Mouse (Mus musculus): Measurements from ENCODE around the gene Rnf7. TPM values are rescaled to one million over a fixed set of nuclear protein-coding genes. Genes with fewer than 3 reads are reported as not detected.

Gene Rnf7
- polyA plus RNA-seq, 1 experiment from 2014 or later, result 241 TPM

- ATAC-seq (ENCODE audit: insufficient number of reproducible peaks, insufficient read depth, low FRiP score, low TSS enrichment, low read depth), result peak; percentile 18; the same call in 1 of the 2 replicates
- no peaks in the 10 kb centered on the region for H3K36me3 ChIP-seq
Observed at GRCm38 (mm10) chr9:96438334-96438871, 40.1 kb downstream of the Rnf7 start.

GRCm38 (mm10) chr9:96437805-96438333 is 40.6 kb downstream of the Rnf7 start:
- peak overlapping the region; percentile 75 for H3K9ac ChIP-seq (replicated peaks)
- H3K9me3 ChIP-seq, result no peaks in the 10 kb centered on the region
- peak overlapping the region; percentile 46 for H3K4me3 ChIP-seq (replicated peaks)
- H3K27me3 ChIP-seq, result peaks cover 9% of the 10 kb centered on the region; the same call in 1 of the 2 replicates
- ATAC-seq (ENCODE audit: insufficient number of reproducible peaks, insufficient read depth, low FRiP score, low TSS enrichment, low read depth), result peak; percentile 34; the same call in 1 of the 2 replicates
- peak overlapping the region; percentile 67 for H3K27ac ChIP-seq
- H3K4me1 ChIP-seq (replicated peaks), result peaks cover 38% of the 10 kb centered on the region
- H3K4me2 ChIP-seq, result peak overlapping the region; percentile 86
- WGBS, result 1% methylated on average over 25 of the region's 25 CpGs
- no peaks in the 10 kb centered on the region for H3K36me3 ChIP-seq

More at GRCm38 (mm10) chr9:96438334-96438871, 40.1 kb downstream of the Rnf7 start:
- H3K27ac ChIP-seq, result peak overlapping the region; percentile 67; the same call in 1 of the 2 replicates
- H3K4me1 ChIP-seq (replicated peaks), result peaks cover 38% of the 10 kb centered on the region
- 3% methylated on average over 8 of the region's 8 CpGs for WGBS
- no peaks in the 10 kb centered on the region for H3K9me3 ChIP-seq
- H3K27me3 ChIP-seq, result peaks cover 10% of the 10 kb centered on the region; the same call in 1 of the 2 replicates
- H3K4me3 ChIP-seq (replicated peaks), result peak overlapping the region; percentile 46
- H3K9ac ChIP-seq (replicated peaks), result peak overlapping the region; percentile 75
- H3K4me2 ChIP-seq, result peak overlapping the region; percentile 86

- Histone ChIP-seq H3K36me3 (no peaks in the 10 kb centered on the region), H3K27me3 (peaks cover 9% of the 10 kb centered on the region; the same call in 1 of the 2 replicates), H3K4me3 (replicated peaks) (peak overlapping the region; percentile 46), H3K9ac (replicated peaks) (peak overlapping the region; percentile 75), H3K4me1 (replicated peaks) (peaks cover 38% of the 10 kb centered on the region), H3K9me3 (no peaks in the 10 kb centered on the region), H3K27ac (peak overlapping the region; percentile 67), H3K4me2 (peak overlapping the region; percentile 86)
- ATAC-seq (ENCODE audit: insufficient number of reproducible peaks, insufficient read depth, low FRiP score, low TSS enrichment, low read depth), result 0 out of 2 replicates have a peak, but pooled peaks have one; percentile 16
- 16% methylated on average over 28 of the region's 28 CpGs for WGBS
Observed at GRCm38 (mm10) chr9:96436901-96437804, 41.3 kb downstream of the Rnf7 start.

- Histone ChIP-seq H3K4me2 (no peak overlapping the region), H3K36me3 (no peaks in the 10 kb centered on the region), H3K9me3 (0 out of 2 replicates have a peak, but pooled peaks cover 6% of the 10 kb centered on the region), H3K9ac (replicated peaks) (no peak overlapping the region), H3K4me1 (replicated peaks) (peaks cover 31% of the 10 kb centered on the region), H3K27ac (no peak overlapping the region), H3K27me3 (peaks cover 5% of the 10 kb centered on the region; the same call in 1 of the 2 replicates), H3K4me3 (replicated peaks) (no peak overlapping the region)
- WGBS, result 88% methylated on average over 3 of the region's 3 CpGs
- ATAC-seq (ENCODE audit: insufficient number of reproducible peaks, insufficient read depth, low FRiP score, low TSS enrichment, low read depth), result no peak
Observed at GRCm38 (mm10) chr9:96432575-96432974, 45.9 kb downstream of the Rnf7 start.

- Histone ChIP-seq H3K36me3 (no peaks in the 10 kb centered on the region), H3K4me2 (no peak overlapping the region), H3K9me3 (0 out of 2 replicates have a peak, but pooled peaks cover 6% of the 10 kb centered on the region), H3K27me3 (no peaks in the 10 kb centered on the region), H3K4me3 (replicated peaks) (no peak overlapping the region), H3K4me1 (replicated peaks) (peaks cover 21% of the 10 kb centered on the region), H3K27ac (no peak overlapping the region), H3K9ac (replicated peaks) (no peak overlapping the region)
- WGBS, result 81% methylated on average over 3 of the region's 3 CpGs
- ATAC-seq (ENCODE audit: insufficient number of reproducible peaks, insufficient read depth, low FRiP score, low TSS enrichment, low read depth), result no peak
Observed at GRCm38 (mm10) chr9:96431081-96431480, 47.4 kb downstream of the Rnf7 start.

GRCm38 (mm10) chr9:96428336-96429046 is 50.0 kb downstream of the Rnf7 start:
- WGBS, result 58% methylated on average over 17 of the region's 17 CpGs
- H3K27ac ChIP-seq, result peak overlapping the region; percentile 64
- ATAC-seq (ENCODE audit: insufficient number of reproducible peaks, insufficient read depth, low FRiP score, low TSS enrichment, low read depth), result no peak

GRCm38 (mm10) chr9:96424027-96424426 is 54.4 kb downstream of the Rnf7 start:
- peaks cover 18% of the 10 kb centered on the region for H3K4me1 ChIP-seq (replicated peaks)
- peak overlapping the region; percentile 56; the same call in 1 of the 2 replicates for H3K27ac ChIP-seq
- 0 out of 2 replicates have a peak, but pooled peaks cover 6% of the 10 kb centered on the region for H3K9me3 ChIP-seq
- no peaks in the 10 kb centered on the region for H3K36me3 ChIP-seq
- WGBS, result 22% methylated on average over 8 of the region's 8 CpGs
- no peaks in the 10 kb centered on the region for H3K27me3 ChIP-seq
- H3K4me2 ChIP-seq, result peak overlapping the region; percentile 31
- no peak overlapping the region for H3K4me3 ChIP-seq (replicated peaks)
- no peak overlapping the region for H3K9ac ChIP-seq (replicated peaks)
- ATAC-seq (ENCODE audit: insufficient number of reproducible peaks, insufficient read depth, low FRiP score, low TSS enrichment, low read depth), result peak; percentile 49; the same call in 1 of the 2 replicates

More at GRCm38 (mm10) chr9:96428336-96429046, 50.0 kb downstream of the Rnf7 start:
- no peak overlapping the region for H3K4me2 ChIP-seq
- peaks cover 18% of the 10 kb centered on the region for H3K4me1 ChIP-seq (replicated peaks)
- H3K27me3 ChIP-seq, result no peaks in the 10 kb centered on the region
- 0 out of 2 replicates have a peak, but pooled peaks cover 6% of the 10 kb centered on the region for H3K9me3 ChIP-seq
- no peak overlapping the region for H3K4me3 ChIP-seq (replicated peaks)
- H3K36me3 ChIP-seq, result no peaks in the 10 kb centered on the region
- H3K9ac ChIP-seq (replicated peaks), result no peak overlapping the region

Other genes starting within 250 kb of the Rnf7 start
- 119 and 123 TPM in 2 replicates for gene Atp1b3, start 114.2 kb downstream of the Rnf7 start, polyA plus RNA-seq (2016; fragmentation: Nextera tagmentation; extraction: Ambion mirVana)
- gene Gm28729, start 46.6 kb upstream of the Rnf7 start, polyA plus RNA-seq (2016; fragmentation: Nextera tagmentation; extraction: Ambion mirVana), result not detected in 2 replicates
- 23.3 and 24.0 TPM in 2 replicates for gene Rasa2, start 152.9 kb upstream of the Rnf7 start, polyA plus RNA-seq (2016; fragmentation: Nextera tagmentation; extraction: Ambion mirVana)